Mouse (Mus musculus) intestine, postnatal 0 days (tissue): ENCODE results near the gene Zbtb16. TPM values are rescaled to one million over a fixed set of nuclear protein-coding genes. Genes with fewer than 3 reads are reported as not detected.

Experiments used
- ATAC-seq: fragments of 200-750 bp; cut with Nextera tagmentation; 2 replicates; pipeline ENCODE4 v1.8.0; 2017; ENCODE audit warnings: mild to moderate bottlenecking, moderate TSS enrichment, moderate library complexity
- H3K27ac ChIP-seq: fragments of 300-500 bp; sonication (generic); 2 replicates; pipeline ENCODE4 v1.5.1; 2014; ENCODE audit warnings: mild to moderate bottlenecking, low read depth, low read length, moderate library complexity
- H3K27me3 ChIP-seq: fragments of 300-500 bp; sonication (generic); replicated peaks from 2 replicates; pipeline ENCODE4 v1.6.1; 2014; ENCODE audit warnings: low read length, mixed read lengths; ENCODE audit not compliant: control insufficient read depth, insufficient read depth
- H3K36me3 ChIP-seq: fragments of 300-500 bp; sonication (generic); 2 replicates; pipeline ENCODE4 v1.6.1; 2014; ENCODE audit warnings: mild to moderate bottlenecking, moderate library complexity; ENCODE audit not compliant: control insufficient read depth, insufficient read depth
- H3K4me1 ChIP-seq: fragments of 300-500 bp; sonication (generic); replicated peaks from 2 replicates; pipeline ENCODE4 v1.6.1; 2014; ENCODE audit warnings: antibody characterized with exemption, low read length, mixed read lengths; ENCODE audit not compliant: control insufficient read depth, insufficient read depth
- H3K4me2 ChIP-seq: fragments of 300-500 bp; sonication (generic); replicated peaks from 2 replicates; pipeline ENCODE4 v1.6.1; 2014; ENCODE audit warnings: low read depth, mild to moderate bottlenecking, moderate library complexity
- H3K4me3 ChIP-seq: fragments of 300-500 bp; sonication (generic); 2 replicates; pipeline ENCODE4 v1.5.1; 2014; ENCODE audit warnings: low read depth, low read length
- H3K9ac ChIP-seq: fragments of 300-500 bp; sonication (generic); 2 replicates; pipeline ENCODE4 v1.6.1; 2014; ENCODE audit warnings: mild to moderate bottlenecking, low read depth, low read length
- H3K9me3 ChIP-seq: fragments of 300-500 bp; sonication (generic); 2 replicates; pipeline ENCODE4 v1.6.1; 2016; ENCODE audit warnings: mixed run types; ENCODE audit not compliant: control insufficient read depth
- CTCF ChIP-seq: sonication (generic); IDR thresholded peaks from 2 replicates; pipeline ENCODE4 v1.5.1; 2016; ENCODE audit warnings: low read depth, mild to moderate bottlenecking, control low read depth, antibody characterized with exemption, moderate library complexity
- WGBS: fragments of 180-500 bp; shearing (Covaris S2); extraction: QIAGEN DNeasy Blood & Tissue Kit; methylation state at CpG from one replicate; pipeline ENCODE4 v1.1.7; 2014; 5-methylcytosine and 5-hydroxymethylcytosine counted together
- polyA plus RNA-seq: library from polyadenylated mRNA; unstranded; fragments of >200 nt; fragmentation: Nextera tagmentation; extraction: Ambion mirVana; gene quantifications from 2 replicates; pipeline ENCODE4 v1.2.1, GENCODE M21; 2015

Zbtb16 gene
- polyA plus RNA-seq, 1 experiment from 2014 or later = 0.91 TPM

- Histone ChIP-seq H3K4me1 (peaks cover 10% of the 10 kb centered on the region), H3K27me3 (no peaks in the 10 kb centered on the region), H3K27ac (no peak overlapping the region), H3K4me2 (no peak overlapping the region), H3K36me3 (no peaks in the 10 kb centered on the region), H3K9me3 (no peaks in the 10 kb centered on the region), H3K9ac (no peak overlapping the region), H3K4me3 (no peak overlapping the region)
- no peak for TF ChIP-seq CTCF
- WGBS = 63% methylated on average over 4 of the region's 4 CpGs
- ATAC-seq = no peak
Observed at GRCm38 (mm10) chr9:48725918-48726317, 110.1 kb downstream of the Zbtb16 start.

- ATAC-seq = no peak
Observed at GRCm38 (mm10) chr9:48725161-48725560, 110.9 kb downstream of the Zbtb16 start.

GRCm38 (mm10) chr9:48724733-48725132 lies 111.3 kb downstream of the Zbtb16 start:
- Histone ChIP-seq H3K27me3 (no peaks in the 10 kb centered on the region), H3K9me3 (no peaks in the 10 kb centered on the region), H3K4me3 (no peak overlapping the region), H3K4me1 (peaks cover 10% of the 10 kb centered on the region), H3K4me2 (no peak overlapping the region), H3K9ac (no peak overlapping the region), H3K36me3 (no peaks in the 10 kb centered on the region), H3K27ac (no peak overlapping the region)
- no peak for TF ChIP-seq CTCF
- 73% methylated on average over 3 of the region's 3 CpGs for WGBS
- no peak for ATAC-seq

More at GRCm38 (mm10) chr9:48725161-48725560, 110.9 kb downstream of the Zbtb16 start:
- H3K36me3 ChIP-seq = no peaks in the 10 kb centered on the region
- 89% methylated on average over 6 of the region's 6 CpGs for WGBS
- H3K9ac ChIP-seq = no peak overlapping the region
- H3K27ac ChIP-seq = no peak overlapping the region
- peaks cover 10% of the 10 kb centered on the region for H3K4me1 ChIP-seq
- TF ChIP-seq CTCF = no peak
- H3K27me3 ChIP-seq = no peaks in the 10 kb centered on the region
- no peak overlapping the region for H3K4me2 ChIP-seq
- no peak overlapping the region for H3K4me3 ChIP-seq
- no peaks in the 10 kb centered on the region for H3K9me3 ChIP-seq

- no peak overlapping the region for H3K4me3 ChIP-seq
- H3K27ac ChIP-seq = peak overlapping the region; percentile 74
- TF ChIP-seq CTCF = no peak
- 6% methylated on average over 10 of the region's 10 CpGs for WGBS
- H3K4me1 ChIP-seq = peaks cover 10% of the 10 kb centered on the region
- H3K9me3 ChIP-seq = no peaks in the 10 kb centered on the region
- H3K36me3 ChIP-seq = no peaks in the 10 kb centered on the region
- no peaks in the 10 kb centered on the region for H3K27me3 ChIP-seq
- no peak overlapping the region; the same call in 1 of the 2 replicates for H3K9ac ChIP-seq
- ATAC-seq = peak; percentile 97
- no peak overlapping the region for H3K4me2 ChIP-seq
Observed at GRCm38 (mm10) chr9:48723511-48724304, 112.3 kb downstream of the Zbtb16 start.

GRCm38 (mm10) chr9:48723025-48723424 lies 113.0 kb downstream of the Zbtb16 start:
- no peaks in the 10 kb centered on the region for H3K36me3 ChIP-seq
- peak; percentile 5; the same call in 1 of the 2 replicates for ATAC-seq
- H3K4me1 ChIP-seq = peaks cover 10% of the 10 kb centered on the region
- H3K4me3 ChIP-seq = no peak overlapping the region
- peak overlapping the region; percentile 74 for H3K27ac ChIP-seq
- H3K9me3 ChIP-seq = no peaks in the 10 kb centered on the region
- TF ChIP-seq CTCF = no peak
- no peak overlapping the region for H3K4me2 ChIP-seq
- H3K9ac ChIP-seq = no peak overlapping the region
- 31% methylated on average over 3 of the region's 3 CpGs for WGBS
- H3K27me3 ChIP-seq = no peaks in the 10 kb centered on the region

- H3K4me2 ChIP-seq = no peak overlapping the region
- no peaks in the 10 kb centered on the region for H3K9me3 ChIP-seq
- H3K36me3 ChIP-seq = no peaks in the 10 kb centered on the region
- H3K9ac ChIP-seq = no peak overlapping the region
- ATAC-seq = no peak
- peaks cover 10% of the 10 kb centered on the region for H3K4me1 ChIP-seq
- 94% methylated on average over 3 of the region's 3 CpGs for WGBS
- H3K4me3 ChIP-seq = no peak overlapping the region
- H3K27me3 ChIP-seq = no peaks in the 10 kb centered on the region
- TF ChIP-seq CTCF = no peak
- H3K27ac ChIP-seq = no peak overlapping the region
Observed at GRCm38 (mm10) chr9:48722261-48722920, 113.6 kb downstream of the Zbtb16 start.
